Mouse (Mus musculus) embryo, embryonic 11.5 days (tissue): ENCODE results near the gene Slc12a6.
"Not testable (repeated sequence)": the region's sequence is repeated elsewhere in the genome, so short reads cannot be mapped to it uniquely, and the experiment has no call there.

Source experiments
- DNase-seq: peaks from one replicate; pipeline ENCODE4 v3.0.0-alpha.2; 2012; ENCODE audit warnings: low read depth, low spot score

The Slc12a6 gene

DNA sequence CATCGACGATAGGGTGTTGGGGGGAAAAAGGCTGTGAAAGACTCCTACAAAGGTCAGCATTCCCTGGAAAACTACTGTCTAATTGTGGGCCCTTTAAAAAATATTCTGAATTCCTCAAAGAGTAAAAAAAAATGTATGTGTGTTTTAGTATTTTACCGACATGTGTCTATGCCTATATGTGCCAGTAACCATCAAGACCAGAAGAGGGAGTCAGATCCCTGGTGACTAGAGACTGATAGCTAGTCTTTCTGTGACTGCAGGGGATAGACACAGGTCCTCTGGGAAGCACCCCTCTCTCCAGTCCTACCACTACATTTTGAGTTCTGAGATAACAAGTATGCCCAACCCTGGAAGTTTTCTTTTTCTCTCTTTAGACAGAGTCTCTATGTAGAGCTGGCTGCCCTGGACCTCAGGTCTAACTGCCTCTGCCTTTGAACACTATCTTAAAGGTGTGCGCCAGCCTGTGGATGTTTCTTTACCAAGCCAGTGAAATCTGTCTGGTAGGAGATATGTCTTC, 2.8 kb upstream of the Slc12a6 start:
- DNase-seq = no peak

DNA sequence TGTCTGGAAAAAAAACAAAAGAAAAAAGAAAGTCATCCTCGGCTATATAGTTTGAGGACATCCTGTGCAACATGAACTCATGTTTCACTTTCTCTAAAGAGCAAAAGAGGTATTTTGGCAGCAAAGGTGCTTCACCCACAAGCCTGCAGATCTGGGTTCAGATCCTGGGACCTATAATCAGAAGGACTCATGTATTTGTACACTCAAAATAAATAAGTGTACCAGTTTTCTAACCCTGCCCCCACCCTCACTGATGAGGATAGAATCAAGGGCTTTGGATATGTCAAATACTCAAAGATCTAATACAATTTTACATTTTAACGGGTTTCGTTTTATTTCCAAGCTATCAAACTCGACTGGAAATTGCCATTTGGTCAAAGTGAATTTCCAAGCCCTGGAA, 1.3 kb upstream of the Slc12a6 start:
- DNase-seq = no peak

DNA sequence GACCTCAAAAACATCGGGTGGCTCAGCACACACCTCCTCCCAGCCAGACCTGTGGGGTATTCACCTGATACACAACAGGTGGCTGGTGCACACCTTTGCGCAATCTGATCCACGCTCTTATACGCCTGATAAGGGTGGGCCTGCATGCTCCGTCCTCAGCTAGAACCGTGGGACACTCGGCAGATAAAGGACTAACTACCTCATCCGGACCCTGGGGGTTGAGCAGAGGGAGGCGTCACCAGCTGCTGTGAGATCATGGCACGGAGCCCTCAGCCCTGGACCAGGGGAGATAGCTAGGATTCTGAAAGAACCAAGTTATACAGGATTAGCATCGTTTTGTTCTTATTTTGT, 592 bp downstream of the Slc12a6 start, which contains the start of gene Gm21985:
Gm21985 (plus strand) TSS at position 73 of the 351 bp plus-strand sequence.
- no peak for DNase-seq

DNA sequence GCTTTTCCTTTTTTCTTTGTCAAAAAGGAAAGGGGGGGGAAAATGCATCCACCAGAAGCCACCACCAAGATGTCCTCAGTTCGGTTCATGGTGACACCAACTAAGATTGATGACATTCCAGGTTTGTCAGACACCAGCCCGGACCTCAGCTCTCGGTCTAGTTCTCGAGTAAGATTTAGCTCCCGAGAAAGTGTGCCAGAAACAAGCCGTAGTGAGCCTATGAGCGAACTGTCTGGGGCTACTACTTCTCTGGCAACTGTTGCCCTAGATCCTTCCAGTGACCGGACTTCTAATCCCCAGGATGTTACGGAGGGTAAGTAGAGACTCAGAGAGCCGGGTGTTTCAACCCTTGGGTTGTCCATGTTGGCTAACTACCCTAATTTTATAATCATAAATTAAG, 1.2 kb downstream of the Slc12a6 start:
- no peak for DNase-seq

DNA sequence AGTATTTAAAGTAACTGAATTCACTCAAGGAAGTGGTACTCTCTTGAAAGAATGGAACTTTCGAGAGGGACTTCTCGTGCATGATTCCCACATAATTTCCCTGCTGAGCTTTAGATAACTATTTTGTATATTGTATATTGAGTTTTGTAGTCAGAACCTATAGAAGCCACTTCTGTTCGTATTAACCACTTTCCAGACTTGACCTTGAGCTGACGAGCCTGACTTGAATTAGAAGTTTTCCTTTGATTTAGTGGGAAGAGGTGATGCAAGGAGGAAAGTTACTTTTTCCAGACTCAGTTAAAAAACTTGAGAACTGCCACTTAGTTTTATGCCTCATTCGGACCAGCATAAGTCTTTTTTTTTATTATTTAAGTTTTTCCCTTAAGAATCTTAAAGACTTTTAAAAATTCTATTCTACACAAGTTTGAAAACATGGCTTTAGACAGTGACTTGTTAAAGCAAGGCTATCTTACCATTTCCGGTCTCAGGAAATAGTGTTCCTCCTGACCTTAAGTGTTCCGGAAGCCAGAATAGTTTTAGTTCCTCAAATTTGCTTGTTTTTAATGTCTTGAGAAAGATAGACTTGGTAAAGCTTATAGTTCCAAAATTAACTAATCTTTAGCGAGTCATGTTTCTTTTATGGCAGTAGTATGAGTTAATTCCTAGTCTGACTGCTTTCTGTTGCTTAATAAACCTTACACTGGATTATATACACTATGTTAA, 2.1 kb downstream of the Slc12a6 start:
- no peak for DNase-seq

DNA sequence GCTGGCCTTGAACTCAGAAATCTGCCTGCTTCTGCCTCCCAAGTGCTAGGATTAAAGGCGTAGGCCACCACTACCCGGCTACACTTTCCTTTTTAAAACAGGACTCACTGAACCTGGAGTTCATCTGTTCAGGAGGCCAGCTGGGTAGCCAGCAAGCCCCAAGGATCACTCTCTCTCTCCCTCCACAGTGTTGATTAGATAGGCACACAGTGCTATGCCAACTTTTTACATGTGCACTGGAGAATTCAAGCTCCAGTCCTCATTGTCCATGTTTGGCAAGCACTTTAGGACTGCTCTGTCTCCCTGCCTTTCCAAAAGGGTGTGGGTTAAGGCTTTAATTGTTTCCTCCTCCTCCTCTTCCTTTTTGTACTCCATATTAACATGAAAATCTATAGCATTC, 4.4 kb downstream of the Slc12a6 start:
- no peak for DNase-seq

DNA sequence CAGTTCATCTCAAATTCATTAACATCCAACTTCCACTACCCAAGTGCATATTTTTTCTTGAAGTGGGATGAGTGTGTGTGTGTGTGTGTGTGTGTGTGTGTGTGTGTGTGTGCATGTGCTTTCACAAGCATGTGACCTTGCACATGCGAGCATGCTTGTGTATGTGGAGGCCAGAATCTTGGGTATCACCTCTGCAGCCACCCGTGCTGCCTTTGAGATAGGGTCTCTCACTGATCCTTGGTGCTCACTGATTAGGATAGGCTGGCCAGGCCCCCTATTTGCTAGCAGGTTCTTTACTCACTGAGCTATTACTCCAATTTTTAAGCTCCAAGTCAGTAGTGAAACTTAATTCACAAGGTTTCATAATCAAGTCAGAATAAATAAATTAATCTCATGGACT, 7.3 kb downstream of the Slc12a6 start:
- DNase-seq = no peak

DNA sequence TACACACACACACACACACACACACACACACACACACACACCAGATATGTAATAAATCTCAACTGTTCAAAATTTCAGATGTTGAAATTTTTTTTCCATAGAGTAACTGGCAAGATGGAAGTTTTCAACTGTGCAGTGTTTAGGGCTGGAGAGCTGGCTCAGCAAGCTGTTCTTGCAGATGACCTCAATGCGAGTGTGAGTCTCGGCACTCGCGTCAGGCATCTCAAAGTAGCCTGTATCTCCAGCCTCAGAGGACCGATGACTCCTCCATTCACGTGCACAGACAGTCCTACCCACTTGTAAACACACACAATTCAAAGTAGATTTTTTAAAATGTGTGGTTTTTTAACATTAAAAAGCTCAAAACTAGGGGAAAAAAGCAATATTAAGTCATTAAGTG, 7.8 kb downstream of the Slc12a6 start:
- DNase-seq = no peak

DNA sequence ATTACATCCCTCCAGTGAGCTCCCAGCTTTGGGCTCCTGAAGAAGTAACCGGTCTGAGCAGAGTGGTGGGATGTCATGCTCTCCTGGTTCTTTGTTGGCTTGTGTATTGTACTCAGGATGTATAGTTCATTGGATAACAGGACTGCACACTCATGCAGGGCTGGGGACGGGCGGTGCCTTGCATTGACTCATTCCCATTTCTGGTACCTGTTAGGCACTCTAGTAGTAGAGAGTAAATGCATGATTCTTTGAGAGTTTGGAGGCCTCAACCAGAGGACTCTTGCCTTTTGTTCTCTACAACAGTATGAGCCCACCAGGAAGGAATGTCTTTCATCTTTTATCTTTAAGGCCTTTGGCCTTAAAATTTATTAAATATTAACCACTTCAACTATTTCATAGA, 11.2 kb downstream of the Slc12a6 start:
- DNase-seq = no peak

DNA sequence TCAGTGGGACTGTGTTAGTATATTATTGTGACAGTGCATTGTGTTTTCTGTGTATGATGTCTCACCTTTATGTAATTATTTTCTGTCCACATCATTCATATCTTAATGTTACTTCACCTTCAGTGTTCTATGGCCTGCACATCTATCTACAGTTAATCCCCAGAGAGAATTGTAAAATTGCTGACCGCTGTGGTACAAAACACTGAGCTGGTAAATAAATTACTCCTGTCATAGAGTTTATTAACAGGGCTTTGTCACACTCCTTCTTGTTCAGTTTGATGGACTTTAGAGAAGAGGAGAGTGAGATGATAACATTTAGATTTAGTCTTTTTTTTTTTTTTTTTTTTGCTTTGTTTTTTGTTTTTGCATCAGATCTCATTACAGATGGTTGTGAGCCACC, 17.2 kb downstream of the Slc12a6 start:
- no peak for DNase-seq

DNA sequence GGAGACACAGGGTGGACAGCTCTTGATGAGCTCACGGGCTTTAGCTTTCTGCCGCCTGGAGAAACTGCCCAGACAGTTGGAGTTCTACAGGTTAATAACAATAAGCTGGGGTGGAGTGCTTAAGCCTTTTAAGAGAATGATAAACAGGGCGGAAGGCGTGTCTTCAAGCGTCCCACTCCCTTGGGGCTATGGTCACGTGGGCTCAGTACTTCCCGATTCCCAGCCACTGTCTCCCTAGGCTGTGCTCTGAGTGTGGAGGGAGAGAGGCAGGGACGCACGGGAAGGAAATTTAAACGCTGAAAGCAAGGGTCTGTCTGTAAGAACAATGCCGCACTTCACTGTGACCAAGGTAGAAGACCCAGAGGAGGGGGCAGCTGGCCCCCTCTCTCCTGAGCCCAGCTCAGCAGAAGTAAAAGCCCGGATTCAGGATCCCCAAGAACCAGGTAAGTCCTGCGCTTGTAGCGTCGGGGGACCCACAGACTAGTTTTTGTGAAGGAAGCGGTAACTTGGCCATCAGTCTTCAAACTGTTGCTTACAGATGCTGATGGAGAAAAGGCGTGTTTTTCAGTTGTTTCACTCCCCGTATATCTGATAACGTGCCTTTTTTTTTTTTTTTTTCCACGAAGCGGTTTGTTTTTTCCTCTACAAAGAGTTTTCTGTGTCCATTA, 18.9 kb downstream of the Slc12a6 start:
- DNase-seq = no peak

DNA sequence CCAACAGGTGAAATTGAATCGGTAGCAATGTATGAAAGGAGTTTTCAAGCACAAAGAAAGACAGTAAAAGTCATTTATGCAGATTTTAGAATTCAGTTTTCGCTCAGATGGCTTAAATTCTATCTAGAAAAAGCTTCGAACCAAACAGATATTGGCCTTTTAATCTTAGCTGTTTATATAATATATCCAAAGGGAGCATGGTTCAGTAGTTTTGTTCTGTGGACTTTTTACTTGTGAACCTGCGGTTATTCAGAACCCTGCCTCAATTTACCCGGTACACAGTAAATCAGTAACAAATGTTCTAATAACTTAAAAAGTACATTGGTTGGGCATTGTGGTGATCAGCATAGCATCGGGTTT, 19.4 kb downstream of the Slc12a6 start:
- no peak for DNase-seq

DNA sequence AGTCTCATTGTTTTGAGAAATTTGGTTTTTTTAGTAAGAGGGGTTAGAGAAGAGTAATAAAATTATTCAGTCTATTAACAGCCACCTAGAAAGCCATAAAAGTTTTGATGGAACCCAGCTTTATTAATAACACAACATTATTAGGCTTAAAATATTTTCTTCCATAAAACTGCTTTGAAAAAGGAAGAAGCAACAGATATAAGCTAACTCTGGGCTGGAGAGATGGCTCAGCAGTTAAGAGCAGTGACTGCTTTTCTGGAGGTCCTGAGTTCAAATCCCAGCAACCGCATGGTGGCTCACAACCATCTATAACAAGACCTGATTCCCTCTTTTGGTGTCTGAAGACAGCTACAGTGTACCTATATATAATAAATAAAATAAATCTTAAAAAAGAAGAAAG, 20.4 kb downstream of the Slc12a6 start:
- DNase-seq = not testable (repeated sequence)

DNA sequence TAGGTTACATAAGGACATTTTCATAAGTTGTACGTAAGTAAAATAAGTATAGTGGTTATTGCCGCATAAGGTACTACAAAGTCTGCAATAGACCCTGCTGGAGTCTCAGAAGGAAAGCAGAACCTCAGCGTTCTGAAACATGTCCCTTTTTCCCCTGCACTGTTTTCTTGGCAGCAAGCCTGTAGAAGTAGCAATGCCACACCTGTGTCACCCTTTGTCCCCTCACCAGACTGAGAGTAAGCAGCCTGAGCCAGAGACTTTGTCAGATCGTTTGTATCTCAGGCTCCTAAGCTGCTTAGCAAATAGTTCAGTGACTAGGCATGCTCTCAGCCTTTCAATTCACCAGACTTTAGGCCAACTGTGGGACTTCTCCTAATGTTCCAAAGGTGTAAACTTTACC, 21.4 kb downstream of the Slc12a6 start:
- DNase-seq = no peak

DNA sequence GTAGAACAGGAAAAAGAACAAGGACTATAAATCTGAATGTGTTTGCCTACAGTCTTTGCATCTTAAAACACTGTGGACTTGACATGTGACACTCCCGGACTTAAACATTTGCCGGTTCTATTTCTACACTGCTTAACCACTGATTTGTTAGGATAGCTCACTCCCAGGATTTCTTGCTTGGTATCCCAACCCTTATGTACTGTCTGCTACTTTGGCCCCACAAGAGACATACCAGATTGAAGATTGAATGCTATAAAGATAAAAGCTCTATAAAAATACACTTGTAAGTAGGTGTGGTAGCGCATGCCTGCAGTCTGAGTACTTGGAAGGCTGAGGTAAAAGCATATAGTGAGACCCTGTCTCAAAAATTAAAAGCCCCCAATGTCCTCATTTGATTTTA, 23.9 kb downstream of the Slc12a6 start:
- DNase-seq = no peak

DNA sequence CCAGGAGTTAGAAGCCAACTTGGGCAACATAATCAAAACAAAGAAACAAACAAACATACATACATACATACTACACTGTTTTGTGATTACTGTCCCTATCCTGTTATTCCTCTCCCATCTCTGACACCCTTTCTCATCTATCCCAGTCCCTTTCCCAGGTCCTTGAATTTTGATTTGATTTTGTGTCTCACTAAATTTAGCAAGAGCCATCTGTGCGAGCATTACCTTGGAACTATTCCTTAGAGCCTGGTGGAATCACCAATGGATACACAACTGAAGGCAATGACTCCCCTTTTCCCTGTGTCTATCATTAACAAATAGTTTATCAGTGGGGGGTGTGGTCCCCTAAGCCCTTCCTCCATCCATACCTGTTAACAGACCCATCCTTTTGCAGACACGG, 27.2 kb downstream of the Slc12a6 start:
- DNase-seq = no peak

DNA sequence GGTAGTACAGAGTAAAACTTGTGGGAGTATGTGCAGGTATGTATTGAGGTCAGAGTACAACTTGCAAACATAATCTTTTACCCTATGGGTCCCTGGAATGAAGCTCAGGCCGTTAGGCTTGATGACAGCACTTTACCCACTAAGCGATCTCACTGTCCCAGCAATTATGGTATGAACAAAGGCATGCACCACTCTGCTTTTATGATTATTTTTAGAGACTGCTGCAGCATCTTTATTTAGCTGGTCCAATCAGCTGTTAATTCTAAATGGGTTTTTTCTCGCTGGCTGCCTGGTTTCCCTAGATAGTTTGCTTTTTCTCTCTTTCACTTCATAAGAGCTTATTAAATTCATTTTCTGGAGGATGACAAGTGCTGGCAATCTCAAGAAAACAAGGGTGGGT, 30.6 kb downstream of the Slc12a6 start:
- no peak for DNase-seq

DNA sequence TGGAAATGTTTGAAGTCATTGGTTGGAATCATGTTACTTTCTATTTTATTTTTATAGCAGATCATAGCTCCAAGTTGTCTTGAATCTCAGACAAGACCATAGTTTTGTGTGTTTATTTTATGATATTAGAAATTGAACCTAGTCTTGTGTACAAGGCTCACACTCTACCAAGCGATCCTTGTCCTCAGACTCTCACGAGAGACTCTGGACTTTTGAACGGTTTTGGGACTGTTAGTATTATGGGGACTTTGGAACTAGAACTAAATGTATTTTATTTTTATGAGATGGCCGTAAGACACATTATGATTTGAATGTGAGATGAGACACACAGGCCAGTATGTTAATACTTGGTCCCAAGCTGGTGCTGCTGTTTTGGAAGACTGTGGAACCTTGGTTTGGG, 32.6 kb downstream of the Slc12a6 start:
- DNase-seq = no peak

DNA sequence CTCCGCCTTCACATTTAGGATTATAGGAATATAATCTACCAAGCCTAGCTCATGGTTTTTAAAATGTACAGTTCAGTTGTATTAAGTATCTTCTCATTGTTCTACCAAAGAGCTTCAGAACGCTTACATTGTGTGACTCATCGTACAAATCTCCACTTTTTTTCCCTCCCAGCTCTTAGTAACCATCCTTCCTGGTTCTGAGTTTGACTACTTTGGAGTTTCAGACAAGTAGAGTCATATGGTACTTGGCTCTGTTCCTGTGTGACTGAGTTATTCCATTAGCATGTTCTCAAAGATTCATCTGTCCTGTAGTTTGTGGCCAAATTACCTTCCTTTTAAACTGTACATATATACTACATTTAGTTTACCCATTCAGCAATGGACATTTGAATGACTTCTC, 43.0 kb downstream of the Slc12a6 start:
- no peak for DNase-seq

DNA sequence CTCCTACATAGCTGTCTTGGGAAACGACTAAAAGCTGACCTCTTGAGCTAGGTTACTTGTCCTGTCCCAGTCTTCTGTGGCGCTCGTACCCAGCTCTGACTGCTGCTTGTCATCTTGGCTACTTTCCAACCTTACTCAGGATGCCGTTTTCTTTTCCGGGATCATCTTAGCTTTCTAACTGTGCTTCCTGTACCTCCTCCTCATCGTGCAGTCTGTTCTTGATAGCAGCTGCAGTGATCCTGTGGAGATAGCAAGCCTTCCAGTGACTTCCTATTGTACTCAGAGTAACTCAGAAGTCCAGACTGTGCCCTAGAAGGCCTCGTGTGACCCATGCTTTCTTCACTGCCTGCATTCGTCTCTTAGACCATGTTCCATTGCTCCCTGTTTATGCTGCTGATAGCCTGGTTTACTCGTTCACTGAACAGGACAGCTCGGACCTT, 43.6 kb downstream of the Slc12a6 start:
- DNase-seq = no peak

DNA sequence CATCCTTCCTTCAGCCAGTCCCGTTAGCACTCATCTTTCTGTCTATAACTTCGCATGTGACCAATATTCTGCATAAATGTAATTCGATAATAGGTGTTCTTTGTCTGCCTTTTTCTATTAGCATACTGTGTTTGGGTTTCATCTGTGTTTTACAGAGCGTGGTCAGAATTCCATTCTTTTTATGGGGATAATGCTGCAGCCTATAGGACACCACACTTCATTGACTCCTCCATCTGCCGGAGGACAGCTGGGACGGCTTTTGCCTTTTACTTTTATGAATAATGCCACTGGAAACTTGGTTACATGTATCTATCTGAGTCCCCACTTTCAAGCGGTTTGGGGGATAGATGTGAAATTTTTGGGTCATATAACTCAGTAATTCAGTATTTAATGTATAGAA, 50.0 kb downstream of the Slc12a6 start:
- no peak for DNase-seq

DNA sequence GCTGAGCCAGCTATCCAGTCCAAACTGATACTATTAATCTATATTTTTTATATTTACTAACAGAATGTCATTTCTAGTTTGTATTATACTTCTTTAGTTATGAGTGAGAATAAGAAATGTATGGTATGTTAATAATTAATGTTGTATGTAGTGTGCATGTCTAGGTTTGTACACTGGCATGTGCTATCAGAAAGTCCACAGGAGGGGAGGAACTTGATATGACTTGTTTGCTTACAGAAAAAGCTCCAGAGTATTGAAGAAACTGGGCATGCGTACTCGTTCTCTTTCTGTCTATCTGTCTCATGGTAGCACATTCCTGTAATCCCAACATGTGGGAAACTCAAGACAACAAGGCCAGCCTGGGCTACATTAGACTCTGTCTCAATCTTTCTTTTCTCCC, 52.6 kb downstream of the Slc12a6 start:
- DNase-seq = no peak

DNA sequence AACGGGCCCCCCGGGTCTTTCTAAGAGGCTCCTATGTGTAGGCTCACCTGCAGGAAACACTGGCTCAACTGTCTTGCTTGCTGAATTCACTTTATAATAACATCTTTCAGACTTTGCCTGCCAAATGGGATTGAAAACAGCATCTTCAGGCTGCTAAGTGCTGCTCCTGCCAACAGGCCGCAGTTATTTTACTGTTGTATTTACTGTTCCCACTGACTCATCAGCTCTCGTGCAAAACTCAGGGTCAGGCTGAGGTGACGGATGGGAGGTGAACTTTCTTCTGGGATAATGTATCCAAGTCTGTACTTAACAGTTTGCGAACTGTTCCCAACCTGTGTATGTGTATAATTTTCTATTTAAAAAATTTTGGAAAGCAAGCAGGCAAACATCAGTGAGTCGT, 53.3 kb downstream of the Slc12a6 start:
- DNase-seq = no peak
